Mouse (Mus musculus) ES-Bruce4 (cell line): ENCODE results near the gene Papss1.

Source experiments
- CTCF ChIP-seq: IDR thresholded peaks from one replicate; pipeline ENCODE4 v1.8.1; 2011; ENCODE audit warnings: low read depth, low read length
- EP300 ChIP-seq: IDR thresholded peaks from 2 replicates; pipeline ENCODE4 v1.6.1; 2011; ENCODE audit warnings: low read depth, low read length; ENCODE audit not compliant: insufficient read depth
- POLR2A ChIP-seq: IDR thresholded peaks from one replicate; pipeline ENCODE4 v1.8.1; 2011; ENCODE audit warnings: low read length; ENCODE audit not compliant: insufficient read depth

DNA sequence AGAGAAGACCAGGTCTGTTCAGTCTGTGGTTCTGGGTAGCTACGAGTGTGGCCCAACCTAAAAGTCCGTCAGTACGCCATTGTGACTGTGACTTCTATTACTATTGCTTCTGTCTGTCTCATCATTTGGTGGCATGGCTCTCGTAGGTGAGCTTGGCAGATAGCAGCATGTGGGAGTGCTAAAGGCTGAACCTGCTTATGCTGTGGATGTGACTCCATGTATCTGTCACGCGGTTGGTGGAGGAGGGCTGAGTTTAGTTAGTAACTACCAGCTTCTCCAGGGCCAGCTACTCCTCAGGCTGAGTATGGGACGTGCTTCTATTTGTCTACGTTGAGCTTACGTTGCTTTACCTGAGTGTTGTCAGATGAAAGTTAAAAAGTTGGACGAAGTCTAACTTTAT, 23.4 kb downstream of the Papss1 start:
- TF ChIP-seq CTCF (no peak), POLR2A (no peak), EP300 (no peak)
